Mouse (Mus musculus): ENCODE data around the gene Prdx1.

DNA sequence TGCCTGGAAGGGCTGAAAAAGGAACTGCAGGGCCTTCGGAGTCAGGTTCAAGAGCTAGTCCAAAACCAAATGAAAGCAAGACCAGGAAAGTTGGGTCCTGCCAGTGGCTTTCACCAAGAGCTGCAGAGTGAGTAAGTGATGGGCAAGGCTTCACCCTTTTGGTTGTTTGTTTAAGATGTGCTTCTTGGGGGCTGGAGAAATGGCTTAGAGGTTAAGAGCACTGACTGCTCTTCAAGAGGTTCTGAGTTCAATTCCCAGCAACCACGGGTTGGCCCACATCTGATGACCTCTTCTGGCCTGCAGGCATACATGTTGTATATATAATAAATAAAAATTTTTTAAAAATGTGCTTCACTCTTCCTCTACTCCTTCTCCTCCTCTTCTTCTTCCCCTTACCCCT lies 24.8 kb downstream of the Prdx1 start:
- TF ChIP-seq CTCF (IDR thresholded peaks at IDR 0.05; ENCODE audit: low read depth) (no peak), EP300 (IDR thresholded peaks at IDR 0.05; ENCODE audit: low read depth) (no peak)
